Mouse (Mus musculus): ENCODE data around the gene Adgrg5.

Gene Adgrg5

GRCm38 (mm10) chr8:94917352-94917751 lies 6.1 kb upstream of the Adgrg5 start:
- peak; percentile 99 for DNase-seq (ENCODE audit: inconsistent ontology term)

GRCm38 (mm10) chr8:94917851-94918495 lies 5.5 kb upstream of the Adgrg5 start, which contains the start of gene Ccdc102a:
Gene Ccdc102a (minus strand): TSS chr8:94918098.
- peak; percentile 73 for DNase-seq (ENCODE audit: inconsistent ontology term)

GRCm38 (mm10) chr8:94919256-94919655 lies 4.2 kb upstream of the Adgrg5 start:
- DNase-seq (ENCODE audit: inconsistent ontology term), result no peak

- DNase-seq (ENCODE audit: inconsistent ontology term), result no peak
Observed at GRCm38 (mm10) chr8:94922176-94922575, 1.3 kb upstream of the Adgrg5 start.

GRCm38 (mm10) chr8:94922602-94923001 lies 892 bp upstream of the Adgrg5 start:
- no peak for DNase-seq (ENCODE audit: inconsistent ontology term)

GRCm38 (mm10) chr8:94928227-94928626 lies 4.7 kb downstream of the Adgrg5 start:
- DNase-seq (ENCODE audit: inconsistent ontology term), result no peak

- no peak for DNase-seq (ENCODE audit: inconsistent ontology term)
Observed at GRCm38 (mm10) chr8:94933918-94934317, 10.4 kb downstream of the Adgrg5 start.

- no peak for DNase-seq (ENCODE audit: inconsistent ontology term)
Observed at GRCm38 (mm10) chr8:94935172-94935571, 11.7 kb downstream of the Adgrg5 start.

- no peak for DNase-seq (ENCODE audit: inconsistent ontology term)
Observed at GRCm38 (mm10) chr8:94942566-94942965, 19.1 kb downstream of the Adgrg5 start.

- no peak for DNase-seq (ENCODE audit: inconsistent ontology term)
Observed at GRCm38 (mm10) chr8:94945185-94945584, 21.7 kb downstream of the Adgrg5 start.

GRCm38 (mm10) chr8:94948421-94948820 lies 24.9 kb downstream of the Adgrg5 start:
- DNase-seq (ENCODE audit: inconsistent ontology term), result no peak

- no peak for DNase-seq (ENCODE audit: inconsistent ontology term)
Observed at GRCm38 (mm10) chr8:94949010-94949409, 25.5 kb downstream of the Adgrg5 start.

- peak; percentile 68 for DNase-seq (ENCODE audit: inconsistent ontology term)
Observed at GRCm38 (mm10) chr8:94950046-94950445, 26.6 kb downstream of the Adgrg5 start.

GRCm38 (mm10) chr8:94950458-94950857 lies 27.0 kb downstream of the Adgrg5 start:
- no peak for DNase-seq (ENCODE audit: inconsistent ontology term)

- DNase-seq (ENCODE audit: inconsistent ontology term), result no peak
Observed at GRCm38 (mm10) chr8:94952086-94952485, 28.6 kb downstream of the Adgrg5 start.

- no peak for DNase-seq (ENCODE audit: inconsistent ontology term)
Observed at GRCm38 (mm10) chr8:94953624-94954367, 30.3 kb downstream of the Adgrg5 start.

GRCm38 (mm10) chr8:94954368-94954737 lies 30.9 kb downstream of the Adgrg5 start:
- DNase-seq (ENCODE audit: inconsistent ontology term), result peak; percentile 88

GRCm38 (mm10) chr8:94954921-94955758 lies 31.6 kb downstream of the Adgrg5 start:
- peak; percentile 45 for DNase-seq (ENCODE audit: inconsistent ontology term)

GRCm38 (mm10) chr8:94956078-94956574 lies 32.6 kb downstream of the Adgrg5 start:
- DNase-seq (ENCODE audit: inconsistent ontology term), result no peak

- no peak for DNase-seq (ENCODE audit: inconsistent ontology term)
Observed at GRCm38 (mm10) chr8:94962201-94962600, 38.7 kb downstream of the Adgrg5 start.

- no peak for DNase-seq (ENCODE audit: inconsistent ontology term)
Observed at GRCm38 (mm10) chr8:94964828-94965227, 41.3 kb downstream of the Adgrg5 start.

- DNase-seq (ENCODE audit: inconsistent ontology term), result no peak
Observed at GRCm38 (mm10) chr8:94966578-94966977, 43.1 kb downstream of the Adgrg5 start.
